Mouse (Mus musculus): ENCODE data around the gene Psat1.

Psat1 gene

GRCm38 (mm10) chr19:15924181-15924865 lies 22.8 kb downstream of the Psat1 start:
- DNase-seq: peak; percentile 70

DNA sequence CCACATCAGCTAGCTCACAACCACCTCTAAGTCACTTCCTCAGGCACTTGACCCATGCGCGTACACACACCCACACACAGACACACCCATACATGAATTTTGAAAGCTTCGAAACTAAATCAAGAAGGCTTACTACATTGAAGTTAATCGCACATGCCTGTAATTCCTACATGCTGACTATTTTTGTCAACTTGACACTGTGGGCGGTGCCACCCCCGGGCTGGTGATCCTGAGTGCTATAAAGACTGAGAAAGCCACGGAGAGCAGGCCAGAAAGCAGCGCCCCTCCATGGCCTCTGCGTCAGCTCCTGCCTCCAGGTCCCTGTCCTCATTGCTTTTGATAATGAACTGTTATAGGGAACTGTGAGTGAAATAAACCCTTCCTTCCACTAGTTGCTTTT lies 23.7 kb downstream of the Psat1 start:
- peak; percentile 22 for DNase-seq

DNA sequence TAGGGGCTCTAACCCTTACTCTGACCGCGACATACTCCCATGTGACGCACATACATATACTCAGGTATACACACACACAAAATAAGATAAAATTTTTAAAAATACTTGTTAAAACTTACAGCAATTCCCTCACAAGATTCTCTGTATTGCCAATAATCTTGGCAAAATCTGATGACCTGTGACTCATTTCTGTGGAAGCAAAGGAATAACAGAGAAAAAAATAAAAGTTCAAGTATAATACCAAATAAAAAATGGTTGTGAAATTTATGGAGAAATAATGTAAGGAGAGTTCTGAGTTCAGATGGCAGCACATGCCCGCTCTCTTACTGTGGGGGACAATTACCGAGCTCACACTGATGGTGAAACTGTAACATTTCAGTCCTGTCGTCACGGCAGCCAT lies 27.8 kb downstream of the Psat1 start:
- no peak for DNase-seq

- no peak for DNase-seq
Measured at GRCm38 (mm10) chr19:15918111-15918510, 29.0 kb downstream of the Psat1 start.

- no peak for DNase-seq
Measured at GRCm38 (mm10) chr19:15913249-15913997, 33.7 kb downstream of the Psat1 start.

DNA sequence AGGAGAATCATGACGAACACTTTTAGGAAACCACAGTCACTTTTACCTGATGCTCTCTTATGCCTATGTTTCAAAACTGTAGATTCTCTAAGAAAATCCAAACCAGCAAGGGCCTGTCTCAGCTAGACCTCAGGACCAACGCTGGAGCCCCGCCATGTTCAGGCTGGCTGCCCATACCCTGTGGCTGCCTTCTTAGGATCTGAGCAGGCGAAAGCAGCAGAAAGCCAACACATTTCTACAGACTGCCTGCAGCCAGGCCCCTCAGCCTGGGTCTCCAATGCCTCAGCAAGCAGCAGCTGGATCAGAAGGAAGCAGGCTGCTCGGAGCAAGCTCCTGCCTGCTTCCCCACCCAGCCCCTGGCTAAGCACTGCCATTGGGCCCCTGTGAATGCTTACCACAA lies 35.7 kb downstream of the Psat1 start:
- no peak for DNase-seq

DNA sequence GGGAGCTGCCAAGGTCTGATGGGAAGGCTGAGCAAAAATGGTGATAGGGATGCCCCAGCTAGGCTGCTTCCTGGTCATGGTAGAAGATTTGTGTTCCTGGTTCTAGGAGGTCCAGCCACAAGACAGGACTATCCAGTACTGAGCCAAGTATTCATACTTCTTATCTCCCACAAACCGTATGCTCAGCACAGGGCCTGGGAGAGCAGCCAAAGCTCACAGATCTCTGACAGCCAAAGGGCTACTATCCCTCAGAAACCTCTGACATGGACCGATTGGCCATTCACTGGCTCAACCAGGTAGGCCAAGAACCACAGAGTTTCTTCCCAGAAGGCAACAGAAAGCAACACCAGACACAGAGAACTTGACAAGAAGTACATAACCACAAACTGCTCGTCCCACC lies 36.1 kb downstream of the Psat1 start:
- no peak for DNase-seq

- no peak for DNase-seq
Measured at GRCm38 (mm10) chr19:15910488-15910887, 36.6 kb downstream of the Psat1 start.

DNA sequence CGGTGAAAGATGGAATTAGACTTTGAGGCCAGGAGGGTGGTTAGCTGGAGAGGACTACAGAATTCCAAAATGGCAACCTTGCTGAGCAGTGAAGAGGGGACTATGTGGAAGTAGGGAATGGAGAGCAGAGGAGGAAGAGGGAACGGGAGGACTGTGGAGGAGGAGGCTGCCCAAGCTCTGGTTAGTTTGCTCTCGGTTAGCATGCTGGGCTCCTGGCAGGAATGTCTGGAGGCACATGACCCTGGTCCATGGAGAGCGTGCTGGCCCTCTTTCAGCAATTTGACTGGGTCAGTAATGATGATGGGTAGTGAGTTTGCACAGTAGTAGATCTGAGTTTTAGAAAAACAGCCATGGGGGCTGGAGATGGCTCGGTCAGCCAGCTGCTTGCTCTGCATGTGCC lies 39.1 kb downstream of the Psat1 start:
- DNase-seq: no peak

- DNase-seq: no peak
Measured at GRCm38 (mm10) chr19:15904734-15905133, 42.4 kb downstream of the Psat1 start.

DNA sequence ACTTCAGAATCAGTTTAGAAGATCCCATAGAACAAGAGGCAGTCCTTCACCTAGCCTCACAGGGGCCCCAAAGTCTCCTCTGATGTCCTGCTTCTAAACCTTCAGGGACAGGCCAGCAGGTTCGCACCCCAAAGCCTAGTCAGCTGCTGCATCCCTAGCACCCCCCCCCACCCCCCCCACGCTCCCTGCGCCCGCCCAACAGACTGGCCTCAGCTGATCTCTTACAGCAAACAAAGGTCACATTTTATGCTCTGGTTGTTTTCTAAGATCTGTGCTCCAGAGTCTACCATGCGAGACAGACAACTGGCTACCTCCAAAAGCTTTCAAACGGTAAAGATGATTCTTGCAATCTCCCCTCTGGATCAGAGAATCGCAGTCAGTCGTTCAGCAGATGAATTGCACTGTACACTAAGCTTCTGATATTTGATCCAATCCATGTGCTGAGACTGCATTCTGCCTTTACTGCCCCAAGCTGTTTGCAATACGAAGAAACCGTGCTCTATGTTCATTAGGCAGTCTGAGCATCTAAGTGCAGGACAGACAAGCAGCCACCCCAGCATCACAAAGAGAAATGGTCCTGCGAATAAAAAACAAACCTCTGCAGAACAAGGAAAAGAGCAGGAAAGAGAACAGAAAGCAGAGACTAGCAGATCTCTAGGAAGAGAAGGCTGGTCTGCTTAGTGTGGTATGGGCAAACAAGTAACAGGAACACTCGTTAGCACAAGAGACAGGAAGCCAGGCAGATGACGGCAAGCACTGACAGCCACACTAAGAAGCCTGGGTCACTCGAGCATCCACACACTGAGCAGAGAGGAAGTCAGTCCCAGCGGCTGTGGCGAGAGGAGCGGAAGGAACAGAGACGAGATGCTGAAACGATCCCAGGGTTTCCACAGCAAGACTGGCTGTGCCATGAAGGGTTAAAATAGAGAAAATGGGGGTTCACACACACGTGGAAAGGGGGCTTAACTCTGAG lies 43.3 kb downstream of the Psat1 start:
- DNase-seq: no peak

DNA sequence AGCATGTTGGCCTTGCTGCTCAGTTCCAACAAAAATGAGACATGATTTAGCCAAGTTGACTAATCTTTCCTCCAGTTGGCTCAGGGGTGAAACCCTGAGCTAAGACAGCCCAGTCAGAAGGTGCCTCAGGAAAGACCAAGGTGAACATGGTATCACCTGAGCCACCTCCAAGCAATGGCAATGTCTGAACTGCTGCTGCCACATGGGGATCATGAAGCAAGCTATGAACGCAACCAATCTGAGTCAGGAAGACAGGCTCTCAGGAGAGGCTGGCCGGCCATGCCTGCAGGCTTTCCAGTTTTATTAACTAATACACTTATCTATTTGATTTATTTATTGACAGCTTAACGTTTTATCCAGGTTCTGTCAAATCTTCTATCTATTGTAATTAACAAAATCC lies 51.5 kb downstream of the Psat1 start:
- DNase-seq: no peak

DNA sequence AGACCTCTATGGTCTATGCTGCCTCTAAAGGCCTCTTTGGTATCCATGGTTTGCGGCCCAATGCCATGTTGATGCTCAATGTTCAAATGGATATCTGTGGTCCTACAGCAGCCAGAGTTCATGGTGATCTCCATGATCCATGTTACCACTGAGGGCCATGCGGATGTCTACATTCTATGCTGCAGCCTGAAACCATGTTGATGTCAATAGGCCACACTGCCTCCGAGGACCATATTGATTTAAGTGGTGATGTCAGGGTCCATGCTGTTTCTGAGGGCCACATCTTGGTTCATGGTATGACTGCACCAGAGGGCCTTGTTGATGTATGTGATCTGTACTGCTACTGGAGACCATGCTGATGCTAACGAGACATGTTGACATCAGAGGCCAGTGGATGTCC lies 55.0 kb downstream of the Psat1 start:
- DNase-seq: no peak

- no peak for DNase-seq
Measured at GRCm38 (mm10) chr19:15888466-15888865, 58.7 kb downstream of the Psat1 start.

DNA sequence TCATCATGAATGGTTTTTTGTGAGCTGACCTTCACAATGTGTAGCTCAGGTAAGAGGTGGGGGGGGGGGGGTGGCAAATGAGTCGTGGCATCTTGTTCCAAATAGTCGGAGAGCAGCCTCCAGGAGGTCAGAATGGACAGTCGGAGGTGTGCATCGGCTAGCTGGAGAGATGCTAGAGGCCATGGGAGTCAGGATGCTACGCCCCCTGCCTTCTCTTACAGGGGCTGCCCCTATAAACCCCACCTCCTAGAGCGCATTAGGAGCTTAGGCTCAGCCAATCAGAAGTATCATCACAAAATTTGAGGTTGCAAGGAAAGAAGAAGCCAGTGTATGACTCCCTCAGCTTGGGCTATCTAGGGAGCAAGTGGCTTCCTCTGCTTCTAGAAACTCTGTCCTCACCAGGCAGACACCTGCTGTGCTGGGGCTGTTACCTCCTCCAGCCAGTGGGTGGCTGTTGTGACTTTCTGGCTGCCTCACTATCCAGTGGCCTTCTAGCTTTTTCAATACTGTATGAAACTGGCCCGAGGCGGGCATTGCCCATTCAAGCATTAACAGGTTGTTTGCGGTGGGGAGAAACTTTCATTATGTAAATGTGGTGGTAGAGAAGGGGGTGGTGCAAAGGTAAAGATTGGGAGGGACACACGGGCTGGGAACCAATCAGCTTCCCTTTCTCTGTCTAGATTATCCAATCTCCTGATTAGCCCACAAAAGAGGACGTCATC lies 64.3 kb downstream of the Psat1 start:
- peak; percentile 8 for DNase-seq

- DNase-seq: no peak
Measured at GRCm38 (mm10) chr19:15880731-15881130, 66.4 kb downstream of the Psat1 start.

DNA sequence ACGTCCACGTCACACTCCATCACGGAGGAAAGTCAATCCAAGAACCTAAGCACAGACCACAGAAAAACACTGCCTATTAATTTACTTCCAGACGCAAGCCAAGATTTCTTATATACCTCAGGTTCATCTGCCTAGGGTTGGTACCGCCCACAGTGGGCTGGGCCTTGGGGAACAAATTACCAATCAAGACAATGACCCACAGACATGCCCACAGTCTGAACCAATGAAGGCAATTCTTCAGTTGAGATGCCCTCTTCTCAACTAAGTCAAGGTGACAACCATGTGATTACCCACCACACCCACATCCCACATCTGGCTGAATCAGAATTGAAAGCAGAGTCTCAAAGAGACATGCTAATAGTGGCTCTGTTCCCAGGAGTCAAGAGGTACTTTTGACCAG lies 67.9 kb downstream of the Psat1 start:
- DNase-seq: no peak

DNA sequence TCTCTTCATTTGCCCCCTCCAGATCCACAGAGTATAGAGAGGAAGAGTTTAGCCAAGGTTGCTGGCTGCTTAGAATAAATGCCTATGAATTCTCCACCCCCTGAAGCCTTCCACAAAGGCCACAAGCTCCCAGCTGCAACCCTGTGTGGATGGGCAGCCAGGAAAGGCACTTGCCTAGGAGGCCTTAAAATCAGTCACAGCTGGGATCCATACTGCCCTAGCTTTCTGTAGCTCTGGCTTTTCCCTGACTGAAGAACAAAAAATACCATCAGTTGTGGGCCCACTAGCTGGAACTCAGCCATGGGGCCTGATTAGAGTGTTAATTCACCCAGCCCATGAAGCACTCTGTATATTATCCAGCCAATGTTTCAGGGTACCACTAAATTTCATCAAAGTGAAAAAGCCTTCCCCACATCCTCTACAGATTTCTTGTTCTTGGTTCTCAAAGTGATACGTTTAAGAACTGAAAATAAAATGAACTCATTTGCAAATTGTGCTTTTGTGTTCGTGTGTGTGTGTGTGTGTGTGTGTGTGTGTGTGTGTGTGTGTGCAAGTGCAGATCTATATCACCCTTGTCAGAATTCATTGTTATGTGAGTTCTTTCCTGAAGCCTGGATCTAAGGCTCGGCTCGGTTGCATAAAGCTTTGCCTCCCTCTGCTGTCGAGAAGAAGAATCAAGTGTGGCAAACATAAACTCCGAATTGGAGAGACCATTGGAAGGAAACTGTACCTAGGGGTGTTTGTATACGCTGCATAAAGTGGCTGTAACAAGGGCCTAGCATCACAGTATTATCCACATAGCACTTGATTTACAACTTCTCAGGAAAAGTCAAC lies 78.1 kb downstream of the Psat1 start:
- no peak for DNase-seq

GRCm38 (mm10) chr19:15866851-15867250 lies 80.3 kb downstream of the Psat1 start:
- DNase-seq: peak; percentile 10

DNA sequence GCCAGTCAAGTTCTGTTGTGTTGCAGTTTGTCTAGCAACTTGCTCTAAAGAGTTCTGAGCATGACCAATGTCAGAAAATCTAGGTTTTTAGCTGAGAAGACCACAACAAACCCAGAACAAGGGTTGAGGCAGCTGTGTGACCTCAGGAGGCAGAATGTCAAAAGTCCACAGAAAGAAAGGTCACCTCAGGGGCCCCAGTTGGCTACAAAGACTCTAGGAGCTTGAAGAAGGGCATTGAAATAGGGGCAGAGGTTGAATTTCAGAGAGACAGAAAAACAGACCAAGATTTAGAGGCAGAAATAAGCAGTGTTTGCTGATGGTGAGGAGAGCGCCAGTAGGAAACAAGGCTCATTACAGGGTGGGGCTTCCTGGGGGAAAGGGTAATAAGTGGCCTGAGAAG lies 81.0 kb downstream of the Psat1 start:
- DNase-seq: no peak

- no peak for DNase-seq
Measured at GRCm38 (mm10) chr19:15865431-15865830, 81.7 kb downstream of the Psat1 start.

DNA sequence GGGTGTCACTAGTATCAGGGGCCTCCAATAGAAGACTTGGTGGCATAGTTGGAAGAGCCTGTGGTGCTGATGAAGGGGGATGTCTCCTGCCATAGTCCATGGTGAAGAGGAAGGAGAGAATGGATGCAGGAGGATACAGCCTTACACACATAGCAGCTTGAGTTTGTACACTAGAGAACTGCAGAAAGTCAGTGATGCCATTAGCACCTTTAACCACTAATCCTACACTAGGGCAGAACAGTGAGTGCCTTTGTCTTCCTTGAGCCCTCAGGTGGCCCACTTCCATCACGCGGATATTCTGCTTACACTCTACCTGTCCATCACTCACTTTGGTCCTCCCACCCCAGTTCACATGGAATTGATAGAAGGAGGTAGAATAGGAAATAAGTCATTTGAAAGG lies 83.0 kb downstream of the Psat1 start:
- DNase-seq: no peak

All from thymus, postnatal 14 days (tissue).